Mouse (Mus musculus): ENCODE measurements at regions not wholly inside any gene's neighbourhood (a gene's known extent, or its start where the extent isn't known, plus 50 kb on each side); places are given as distances from the start of the nearest gene placed in this dataset.
"Not testable (repeated sequence)": the region's sequence is repeated elsewhere in the genome, so short reads cannot be mapped to it uniquely, and the experiment has no call there.

GRCm38 (mm10) chr10:130594046-130594734, 97.0 kb upstream of the Vmn2r87 start:
- H3K27me3 ChIP-seq (ENCODE audit: control insufficient read depth, insufficient read depth, low read length); H3K4me3 ChIP-seq (ENCODE audit: extremely low read depth, insufficient read depth, insufficient read length); H3K36me3 ChIP-seq (ENCODE audit: control insufficient read depth, insufficient read depth, low read length); H3K4me1 ChIP-seq (ENCODE audit: control insufficient read depth, insufficient read depth, insufficient read length); H3K27ac ChIP-seq (ENCODE audit: insufficient read depth, low read length): not testable (repeated sequence)
- DNase-seq (ENCODE audit: low read depth in 1 of 2, low spot score in 2 of 2) = peak in 1 of 2 experiments; percentile 14

- H3K27ac ChIP-seq (ENCODE audit: insufficient read depth, low read length); DNase-seq (ENCODE audit: low read depth in 1 of 2, low spot score in 2 of 2); H3K27me3 ChIP-seq (ENCODE audit: control insufficient read depth, insufficient read depth, low read length); H3K4me3 ChIP-seq (ENCODE audit: extremely low read depth, insufficient read depth, insufficient read length); H3K36me3 ChIP-seq (ENCODE audit: control insufficient read depth, insufficient read depth, low read length); H3K4me1 ChIP-seq (ENCODE audit: control insufficient read depth, insufficient read depth, insufficient read length): not testable (repeated sequence)
- 96% methylated on average over 3 of the region's 3 CpGs for WGBS
Observed at GRCm38 (mm10) chr10:130566426-130566825, 69.2 kb upstream of the Vmn2r87 start.

GRCm38 (mm10) chr10:130548570-130548969, 51.4 kb upstream of the Vmn2r87 start:
- no peaks in the 10 kb centered on the region for H3K27me3 ChIP-seq (ENCODE audit: control insufficient read depth, insufficient read depth, low read length)
- H3K27ac ChIP-seq (ENCODE audit: insufficient read depth, low read length) = no peak overlapping the region
- H3K36me3 ChIP-seq (ENCODE audit: control insufficient read depth, insufficient read depth, low read length) = no peaks in the 10 kb centered on the region
- DNase-seq (ENCODE audit: low read depth in 1 of 2, low spot score in 2 of 2) = no peak
- TF ChIP-seq CTCF (IDR thresholded peaks at IDR 0.05; ENCODE audit: extremely low read depth, insufficient read depth, insufficient read length, insufficient replicate concordance) = no peak
- no peak for TF ChIP-seq POLR2A (IDR thresholded peaks at IDR 0.05; ENCODE audit: low read depth, low read length)
- no peak overlapping the region for H3K4me3 ChIP-seq (ENCODE audit: extremely low read depth, insufficient read depth, insufficient read length)
- H3K4me1 ChIP-seq (ENCODE audit: control insufficient read depth, insufficient read depth, insufficient read length) = no peaks in the 10 kb centered on the region
